Mouse (Mus musculus): ENCODE results near the gene Arhgap22. TPM values are rescaled to one million over a fixed set of nuclear protein-coding genes. Genes with fewer than 3 reads are reported as not detected.

Arhgap22 gene
- total RNA-seq, 2 experiments from 2014 or later = 3.6 to 5.3 TPM

DNA sequence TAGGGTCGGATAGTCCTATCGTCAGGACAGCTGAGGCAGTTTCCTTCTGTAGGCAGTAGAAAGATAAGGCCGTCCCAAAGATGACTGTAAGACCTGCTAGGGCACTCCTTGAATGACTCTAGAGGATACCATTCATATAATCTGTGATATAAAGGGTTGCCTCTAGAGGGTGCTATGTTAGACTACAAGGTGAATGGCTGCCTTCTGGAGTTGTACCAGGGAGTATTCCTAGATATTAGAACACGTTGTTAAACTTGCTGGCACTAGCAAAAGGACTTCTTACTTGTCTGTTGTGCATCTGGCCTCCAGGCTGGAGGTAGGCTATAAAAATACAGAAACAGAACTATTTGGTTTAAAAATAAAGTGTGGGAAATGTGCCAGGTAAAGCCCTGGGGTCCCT is 117.2 kb downstream of the Arhgap22 start:
- no peak for DNase-seq

DNA sequence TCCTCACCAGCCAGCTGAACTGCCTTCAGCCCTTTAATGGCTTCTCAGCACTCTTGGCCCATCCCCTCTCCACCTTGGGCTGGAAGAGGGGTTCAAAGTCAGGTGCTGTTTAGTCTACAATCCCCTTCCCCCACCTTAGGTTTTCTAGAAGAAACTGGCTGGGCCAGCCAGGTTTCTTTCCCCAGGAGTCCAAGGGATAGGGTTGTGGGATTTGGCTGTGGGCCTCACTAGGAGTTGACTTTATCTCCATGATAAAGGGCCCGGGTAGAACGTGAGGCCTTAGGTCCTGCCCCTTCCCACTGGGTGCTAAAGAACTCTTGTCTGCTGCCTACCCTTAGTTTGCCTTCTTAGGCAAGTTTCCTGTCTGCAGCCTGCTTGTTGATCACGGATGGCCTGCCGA is 117.8 kb downstream of the Arhgap22 start:
- DNase-seq = no peak

DNA sequence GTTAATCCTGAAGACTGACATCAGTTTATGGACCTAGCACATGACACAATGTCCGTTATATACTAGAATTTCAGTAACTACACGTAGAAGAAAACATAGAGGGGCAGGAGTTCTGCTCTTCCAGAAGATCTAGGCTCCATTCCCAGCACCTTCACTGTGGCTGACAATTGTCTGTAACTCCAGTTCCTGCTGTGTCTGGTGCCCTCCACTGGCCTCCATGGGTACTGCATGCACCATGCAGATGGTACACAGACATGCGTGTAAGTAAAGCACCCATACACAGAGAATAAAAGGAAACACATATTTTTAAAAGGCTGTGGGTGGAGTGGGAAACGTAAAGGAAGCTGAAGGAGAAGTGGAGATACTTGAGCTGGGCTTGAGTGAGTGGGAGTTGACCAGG is 120.0 kb downstream of the Arhgap22 start:
- DNase-seq = peak in 1 of 2 experiments; percentile 14

DNA sequence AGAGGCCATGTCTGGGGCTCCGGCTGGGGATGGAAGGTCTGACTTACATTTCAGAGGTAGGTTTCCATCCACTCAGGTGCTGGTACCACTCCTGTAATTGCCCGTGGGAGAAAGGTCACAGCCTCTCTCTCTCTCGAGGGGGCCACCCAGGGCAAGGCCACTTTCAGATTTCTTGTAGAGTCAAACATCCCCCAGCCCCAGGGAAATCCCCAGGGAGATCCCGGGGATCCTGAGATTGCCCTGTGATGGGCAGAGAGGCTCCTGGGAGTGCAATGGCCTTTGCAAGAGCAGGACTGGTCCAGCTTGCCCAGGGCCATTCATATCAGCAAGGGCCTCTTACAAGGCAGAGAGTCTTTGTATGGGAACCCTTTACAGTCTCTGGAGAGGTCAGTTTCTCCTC is 120.6 kb downstream of the Arhgap22 start:
- no peak for DNase-seq

DNA sequence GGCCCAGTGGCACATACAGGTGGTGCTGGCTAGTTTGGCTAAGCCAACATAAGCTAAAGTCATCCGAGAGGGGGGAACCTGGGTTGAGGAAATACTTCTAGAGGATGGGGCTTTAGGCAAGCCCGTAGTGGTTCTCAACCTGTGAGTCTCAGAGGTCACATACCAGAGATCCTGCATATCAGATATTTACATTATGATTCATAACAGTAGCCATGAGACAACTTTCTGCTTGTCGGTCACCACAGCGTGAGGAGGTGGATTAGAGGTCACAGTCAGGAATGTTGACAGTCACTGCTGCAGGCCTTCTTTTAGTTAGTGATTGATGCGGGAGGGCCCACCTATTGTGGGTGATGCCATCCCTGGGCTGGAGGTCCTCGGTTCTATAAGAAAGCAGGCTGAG is 121.9 kb downstream of the Arhgap22 start:
- no peak for DNase-seq

DNA sequence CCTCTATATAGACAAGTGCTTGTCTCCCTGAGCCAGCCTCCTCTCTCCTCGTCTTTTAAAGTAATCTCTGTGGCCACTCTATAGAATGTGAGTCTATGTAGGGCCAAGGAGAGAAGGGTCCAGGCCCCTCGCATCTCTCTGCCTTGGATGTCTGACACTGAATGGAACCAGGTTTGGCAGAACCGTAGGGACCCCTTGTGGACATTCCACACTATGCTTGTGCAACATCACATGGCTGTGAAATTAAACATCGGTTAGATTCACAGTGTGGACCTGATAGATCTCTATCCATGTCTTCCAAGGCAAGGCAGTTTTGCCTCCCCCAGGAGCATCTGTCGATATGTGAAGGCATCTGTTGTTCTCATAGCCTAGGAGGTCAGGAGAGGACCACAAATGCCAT is 124.9 kb downstream of the Arhgap22 start:
- DNase-seq = no peak

DNA sequence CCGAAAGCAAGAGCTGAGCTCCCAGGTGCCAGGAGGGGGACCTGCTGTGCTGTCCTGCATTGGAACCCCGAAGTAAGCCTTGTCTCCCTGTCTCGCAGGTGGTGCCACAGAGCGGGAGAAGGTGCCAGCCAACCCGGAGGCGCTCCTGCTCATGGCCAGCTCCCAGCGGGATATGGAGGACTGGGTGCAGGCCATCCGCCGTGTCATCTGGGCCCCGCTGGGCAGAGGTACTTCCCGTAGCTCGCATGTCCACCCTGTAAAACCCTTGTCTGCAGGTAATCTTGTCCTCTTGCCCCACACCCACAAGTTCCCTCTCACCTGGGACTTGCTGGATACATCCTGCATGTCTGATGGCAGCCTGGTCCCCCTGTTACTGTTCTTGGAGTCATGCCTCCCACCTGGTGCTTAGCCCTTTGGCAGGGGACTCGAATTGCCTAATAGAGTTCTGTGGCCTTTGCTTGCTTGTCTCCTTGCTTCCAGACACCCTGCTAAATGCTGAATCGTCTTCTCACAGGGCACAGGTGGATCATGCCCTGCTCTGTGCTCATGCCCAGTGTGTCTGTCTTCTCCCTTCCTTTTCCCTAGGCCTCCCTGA is 129.4 kb downstream of the Arhgap22 start:
- no peak for DNase-seq

DNA sequence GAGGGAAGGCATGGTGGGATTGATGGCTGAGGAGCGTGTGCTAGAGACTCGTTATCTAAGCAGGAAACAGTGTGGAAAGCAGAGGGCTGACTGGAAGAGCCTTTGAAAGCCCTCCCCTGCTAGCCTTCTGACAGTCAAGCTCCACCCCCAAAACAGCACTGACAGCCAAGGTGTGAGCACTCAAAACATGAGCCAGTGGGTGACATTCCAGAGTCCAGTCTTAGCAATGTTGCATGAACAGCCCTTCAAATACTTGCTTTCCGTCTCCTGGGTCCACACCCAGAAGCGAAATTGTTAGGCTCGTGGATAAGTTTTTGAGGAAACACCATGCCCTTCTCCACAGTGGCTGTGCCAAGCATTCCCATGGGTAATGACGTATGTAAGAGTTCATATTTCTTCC is 132.7 kb downstream of the Arhgap22 start:
- DNase-seq = no peak

DNA sequence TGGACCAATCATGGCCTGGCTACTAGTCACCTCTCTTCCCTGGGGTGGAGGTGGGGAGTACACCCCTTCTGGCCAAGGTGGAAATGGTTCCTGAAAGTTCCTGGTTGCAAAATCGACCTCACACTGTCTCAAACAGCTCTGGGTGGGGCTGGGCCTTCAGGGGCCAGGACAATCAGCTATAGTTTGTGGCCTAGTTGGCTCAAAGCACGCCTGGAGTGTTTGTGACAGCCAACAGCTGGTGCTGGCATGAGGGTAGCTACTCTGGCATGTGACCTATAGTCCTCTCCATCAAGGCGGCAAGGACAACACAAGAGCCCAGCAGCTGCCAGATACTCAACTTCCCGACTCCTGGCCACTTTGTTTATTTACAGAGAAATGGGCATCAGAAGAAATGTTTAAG is 133.9 kb downstream of the Arhgap22 start:
- DNase-seq = no peak

DNA sequence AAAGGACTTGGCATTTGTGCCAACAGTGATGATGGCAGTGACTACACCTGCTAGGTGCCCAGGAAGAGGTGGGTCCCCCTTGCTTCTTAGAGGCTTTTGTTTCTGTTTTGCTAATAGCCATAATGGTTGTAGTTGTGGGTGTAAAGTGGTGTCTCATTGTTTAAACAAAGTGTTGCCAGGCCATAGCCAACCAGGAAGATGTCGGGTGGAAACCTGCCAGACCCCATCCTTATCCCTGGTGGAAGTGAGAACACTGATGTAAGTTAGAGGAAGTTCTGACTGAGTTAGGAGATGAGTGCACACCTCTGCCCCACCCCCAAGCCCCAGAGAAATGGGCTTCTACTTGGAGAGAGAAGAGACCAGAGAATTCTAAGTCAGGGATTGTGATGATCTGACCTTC is 134.3 kb downstream of the Arhgap22 start:
- DNase-seq = no peak

DNA sequence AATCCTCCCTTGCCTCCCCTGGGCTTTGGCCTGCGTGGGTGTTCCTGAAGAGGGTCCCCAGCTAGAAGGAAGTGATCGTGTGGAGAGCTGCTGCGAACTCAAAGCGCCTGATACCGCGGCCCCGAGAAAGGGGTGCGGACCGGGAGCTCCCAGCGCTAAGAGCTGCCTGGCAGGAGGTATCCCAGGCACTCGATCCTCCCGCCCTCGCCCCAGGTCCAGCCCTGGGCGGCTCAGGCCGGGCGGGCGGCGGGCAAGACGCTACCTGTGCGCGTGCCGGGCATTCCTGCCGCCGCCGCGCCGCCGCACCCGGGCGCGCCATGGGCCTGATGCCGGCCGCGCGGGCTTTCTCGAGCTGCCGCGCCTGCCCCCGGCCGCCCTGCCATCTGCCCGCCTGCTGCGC is 137.2 kb downstream of the Arhgap22 start:
- DNase-seq = no peak

DNA sequence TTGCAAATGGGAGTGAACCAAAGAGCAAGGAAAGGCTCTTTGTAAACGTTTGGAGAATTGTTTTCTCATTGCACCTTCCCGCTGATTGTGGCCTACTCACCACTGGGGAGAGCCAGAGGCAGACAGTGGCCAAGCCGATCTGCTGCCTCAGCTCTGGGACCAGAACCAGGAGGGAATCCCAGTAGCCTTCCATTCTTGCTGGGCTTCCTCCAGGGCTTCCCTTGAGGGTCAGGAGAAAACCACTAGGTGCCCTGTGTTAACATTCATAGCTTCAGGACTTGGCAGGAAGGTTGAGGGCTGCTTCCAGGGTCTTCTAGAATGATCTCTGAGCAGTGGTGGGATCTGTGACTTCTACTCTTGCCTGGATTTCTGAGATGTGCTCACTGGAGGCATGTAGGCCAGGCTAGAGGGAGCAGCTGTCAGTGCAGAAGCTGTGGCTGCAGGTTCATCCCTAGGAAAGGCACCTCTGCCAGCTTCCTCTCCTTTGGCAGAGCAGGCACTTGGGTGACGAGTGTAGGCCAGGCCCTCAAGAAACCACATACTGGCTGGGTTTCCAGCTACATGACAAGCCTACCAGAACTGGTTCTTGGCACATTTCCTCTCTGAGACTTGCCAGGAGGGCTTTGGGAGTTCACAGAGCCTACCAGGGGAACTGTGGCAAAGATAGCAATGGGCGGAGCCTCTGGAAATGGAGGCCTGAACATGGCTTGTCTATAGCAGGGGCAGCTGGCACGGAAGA is 138.3 kb downstream of the Arhgap22 start:
- DNase-seq = peak; percentile 21 to 44

DNA sequence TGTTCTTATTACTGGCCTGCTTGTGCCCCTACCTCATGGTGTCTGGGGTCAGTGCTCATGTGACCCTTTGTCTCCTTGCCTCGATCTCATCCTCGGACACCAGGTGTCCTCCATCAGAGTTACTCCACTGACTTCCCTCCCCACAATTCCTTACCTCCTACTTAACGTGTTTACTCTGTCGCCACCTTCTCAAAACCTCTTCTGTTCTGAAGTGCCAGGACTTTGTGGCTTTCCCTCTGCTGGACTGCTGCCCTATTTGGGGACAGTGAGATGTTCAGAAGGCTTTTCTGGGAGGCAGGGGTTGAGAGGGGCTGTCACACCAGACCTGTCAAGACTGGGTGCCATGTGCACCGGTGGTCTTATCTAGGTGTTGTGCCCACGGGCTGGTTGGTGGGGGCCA is 139.1 kb downstream of the Arhgap22 start:
- no peak for DNase-seq

DNA sequence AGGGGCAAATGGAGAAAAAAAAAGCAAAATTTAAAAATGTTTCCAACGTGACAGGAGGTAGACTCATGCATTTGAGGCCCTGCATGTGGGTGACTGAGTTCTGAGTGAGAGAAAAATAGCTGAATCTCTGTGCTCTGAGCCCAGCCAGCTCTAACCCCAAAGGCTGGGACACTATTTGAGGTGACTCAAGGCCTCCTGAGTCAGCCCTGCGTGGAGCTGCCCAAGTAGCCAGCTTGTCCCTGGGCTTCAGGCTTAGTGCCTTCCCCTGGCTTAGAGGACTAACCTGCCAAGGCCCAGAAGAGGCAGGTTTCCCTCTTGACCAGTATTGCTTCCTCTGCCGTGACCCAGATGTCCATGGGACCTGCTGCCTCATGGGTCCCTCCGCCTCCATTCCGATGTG is 141.4 kb downstream of the Arhgap22 start:
- peak; percentile 69 to 71 for DNase-seq

DNA sequence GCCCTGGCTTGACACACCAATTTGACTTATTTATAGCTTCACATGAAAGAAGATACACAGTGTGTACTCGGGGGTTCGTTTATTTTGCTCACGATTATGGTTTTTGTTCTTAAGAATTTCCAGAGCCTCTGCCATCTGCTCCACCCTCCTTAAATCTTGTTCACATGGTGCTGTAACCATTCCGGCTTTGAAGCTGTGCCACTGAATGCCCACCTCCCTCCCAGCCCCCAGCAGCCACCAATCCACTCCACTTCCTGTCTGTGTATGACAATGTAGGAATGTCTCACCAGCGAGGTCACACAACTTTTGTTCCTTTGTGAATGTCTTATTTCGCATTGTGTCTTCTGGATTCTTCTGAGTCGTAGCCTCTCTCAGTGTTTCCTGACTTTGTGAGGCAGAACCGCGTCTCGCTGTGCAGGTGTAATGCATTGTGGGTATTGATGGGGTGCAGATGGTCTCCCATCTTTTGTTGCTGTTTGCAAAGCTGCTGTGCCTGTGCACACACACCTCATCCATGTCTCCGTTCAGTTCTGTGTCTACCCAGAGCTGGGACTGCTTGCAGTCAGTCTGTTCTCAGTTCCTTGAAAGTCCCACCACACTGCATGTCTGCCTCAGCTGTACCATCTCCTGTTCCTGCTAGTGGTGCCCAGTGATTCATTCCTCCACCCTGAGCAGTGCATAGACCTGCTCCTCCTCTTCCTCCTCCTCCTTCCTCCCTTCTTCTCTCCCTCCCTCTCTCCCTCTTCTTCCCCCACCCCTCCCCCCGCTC is 144.0 kb downstream of the Arhgap22 start:
- DNase-seq = no peak

DNA sequence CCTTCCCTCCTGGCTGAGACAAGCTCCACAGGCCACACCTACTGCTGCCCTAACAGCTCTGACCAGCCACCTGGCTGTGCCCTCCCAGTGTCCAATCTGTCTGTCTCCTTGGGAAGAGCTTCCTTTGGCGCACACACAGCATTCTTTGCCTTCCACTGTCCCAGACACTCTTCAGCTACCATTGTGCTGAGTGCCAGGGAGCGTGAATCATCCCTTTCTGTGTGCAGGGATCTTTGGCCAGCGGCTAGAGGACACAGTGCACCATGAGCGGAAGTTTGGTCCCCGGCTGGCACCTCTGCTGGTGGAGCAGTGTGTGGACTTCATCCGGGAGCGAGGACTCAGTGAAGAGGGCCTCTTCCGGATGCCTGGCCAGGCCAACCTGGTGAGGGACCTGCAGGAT is 145.1 kb downstream of the Arhgap22 start:
- peak; percentile 77 to 81 for DNase-seq

DNA sequence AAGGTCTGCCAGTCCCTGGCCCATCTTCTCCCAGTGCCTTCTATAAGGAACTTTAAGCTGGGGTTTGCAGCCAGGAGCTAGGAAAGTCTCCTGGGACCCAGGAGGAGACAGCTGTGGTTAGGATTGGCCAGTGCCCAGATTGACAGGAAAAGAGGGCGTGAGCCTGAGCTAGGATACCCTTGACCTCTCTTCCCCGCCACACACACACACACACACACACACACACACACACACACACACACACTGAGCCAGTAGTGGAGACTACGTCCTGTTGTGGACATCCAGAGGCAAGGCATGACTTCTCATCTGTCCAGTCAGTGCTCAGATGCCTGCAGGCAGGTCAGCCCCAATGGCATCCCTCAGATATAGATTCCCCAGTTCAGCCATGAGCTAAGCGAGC is 147.7 kb downstream of the Arhgap22 start:
- peak in 1 of 2 experiments; percentile 10 for DNase-seq

DNA sequence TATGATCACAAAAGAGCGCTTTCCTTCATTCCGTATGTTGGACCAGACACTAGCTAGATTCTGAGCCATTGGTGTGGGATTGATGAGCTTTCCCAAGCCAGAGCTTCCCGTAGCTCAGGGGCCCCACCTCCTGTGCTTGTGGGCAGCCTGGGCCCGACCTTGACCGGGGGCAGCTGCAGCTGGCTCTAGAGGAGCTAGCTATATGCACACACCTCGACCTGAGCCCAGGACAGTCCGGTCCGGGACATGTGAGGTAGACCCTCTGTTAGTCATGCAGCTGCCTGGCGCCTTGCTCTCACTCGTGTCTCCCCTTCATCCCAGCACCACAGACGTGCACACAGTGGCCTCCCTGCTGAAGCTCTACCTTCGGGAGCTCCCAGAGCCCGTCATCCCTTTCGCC is 148.3 kb downstream of the Arhgap22 start:
- DNase-seq = peak in 1 of 2 experiments; percentile 22

DNA sequence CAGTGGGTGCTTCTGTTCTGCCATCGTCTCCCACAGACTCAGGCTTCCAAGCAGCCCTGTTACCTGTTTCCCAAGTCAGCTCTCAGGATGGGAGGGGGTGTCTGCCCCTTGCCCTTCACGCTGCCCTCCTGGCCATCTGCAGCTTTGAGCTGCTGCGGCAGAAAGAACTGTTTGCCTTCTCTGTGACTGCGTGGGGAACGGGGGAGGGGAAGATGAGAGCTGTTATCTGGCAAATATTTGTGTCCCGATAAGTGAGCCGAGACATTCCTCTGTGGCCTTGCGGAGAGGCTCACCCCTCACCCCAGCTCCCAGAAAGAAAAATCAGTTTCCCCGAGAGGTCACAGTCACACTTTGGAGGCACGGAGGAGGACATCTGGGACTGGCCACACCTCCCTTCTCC is 149.0 kb downstream of the Arhgap22 start:
- DNase-seq = no peak

DNA sequence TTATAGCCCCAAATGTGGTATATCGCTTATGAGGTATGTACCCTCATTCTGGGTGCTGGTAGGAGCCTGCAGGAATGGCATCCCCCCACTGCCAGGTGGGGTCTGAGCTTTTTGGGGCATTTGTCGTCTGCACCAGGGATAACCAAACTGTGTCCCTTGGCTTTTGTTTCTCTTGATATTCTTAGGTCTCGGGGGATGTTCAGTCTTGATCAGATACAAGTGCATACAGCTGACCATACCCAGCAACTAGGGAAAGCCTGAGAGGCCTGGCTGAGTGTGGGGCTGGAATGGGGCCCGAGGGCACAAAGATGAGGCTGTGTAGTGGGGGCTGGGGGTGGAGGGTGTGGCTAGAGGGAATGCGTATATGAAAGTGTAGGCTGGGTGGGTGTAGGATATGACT is 149.8 kb downstream of the Arhgap22 start:
- DNase-seq = no peak

DNA sequence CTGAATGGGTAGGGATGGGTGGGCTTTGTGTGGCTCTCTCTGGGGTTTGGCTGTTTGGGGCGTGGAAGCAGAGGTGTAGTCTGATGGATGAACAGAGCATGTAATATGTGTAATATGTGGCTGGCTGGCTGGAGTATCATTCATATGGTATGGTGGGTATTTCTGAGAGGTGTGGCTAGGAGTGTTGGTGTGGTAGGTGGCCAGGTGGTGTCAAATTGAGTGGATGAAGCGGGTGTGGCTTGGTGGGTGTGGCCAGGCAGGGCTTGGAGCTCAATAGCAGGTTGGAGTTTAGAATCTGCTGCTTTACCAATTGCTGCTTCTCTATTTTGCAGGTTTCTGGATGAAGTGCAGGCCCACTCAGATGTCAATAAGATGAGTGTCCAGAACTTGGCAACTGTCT is 150.2 kb downstream of the Arhgap22 start:
- DNase-seq = no peak

DNA sequence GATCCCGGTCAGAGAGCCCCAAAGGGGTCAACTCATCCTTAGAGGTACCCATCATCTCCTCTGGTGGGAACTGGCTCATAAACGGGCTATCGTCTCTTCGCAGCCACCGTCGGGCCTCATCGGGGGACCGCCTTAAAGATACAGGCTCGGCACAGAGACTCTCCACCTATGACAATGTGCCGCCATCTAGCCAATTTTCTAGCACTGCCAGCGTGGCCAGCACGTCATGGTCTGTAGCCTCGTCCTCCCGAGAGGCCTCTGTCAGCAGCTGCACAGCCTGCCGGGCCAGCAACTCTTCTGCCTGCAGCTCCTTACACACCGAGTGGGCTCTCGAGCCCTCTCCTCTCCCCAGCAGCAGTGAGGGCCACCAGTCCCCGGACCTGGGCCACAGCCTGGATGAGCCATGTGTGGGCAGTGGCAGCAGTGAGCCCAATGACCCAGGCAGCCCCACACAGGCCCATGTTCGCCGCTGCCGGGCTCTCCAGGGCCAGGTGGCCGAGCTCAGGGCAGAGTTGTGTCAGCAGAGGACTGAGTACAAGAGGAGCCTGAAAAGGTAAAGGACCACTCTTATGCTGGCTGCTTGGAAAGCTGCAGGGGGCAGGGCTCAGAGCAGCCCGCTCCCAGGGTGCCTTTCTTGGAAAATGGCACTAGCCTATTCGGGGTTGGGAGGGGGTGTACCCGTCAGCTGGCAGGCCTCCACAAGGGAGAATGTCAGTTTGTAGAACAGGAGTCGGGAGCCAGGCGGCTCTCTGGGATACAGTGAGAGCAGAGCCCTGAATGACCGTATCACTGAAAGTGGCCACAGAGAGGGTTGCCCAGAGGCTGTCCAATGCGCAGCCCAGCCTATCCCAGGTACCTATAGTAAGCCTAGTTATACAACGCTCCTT is 153.3 kb downstream of the Arhgap22 start:
- no peak for DNase-seq
